Mouse (Mus musculus): ENCODE data around the gene Rnf181.

Gene Rnf181

GRCm38 (mm10) chr6:72366844-72367443 lies at the start of gene Rnf181:
Rnf181 (minus strand) TSS chr6:72366956.
- no peak for DNase-seq

GRCm38 (mm10) chr6:72415964-72416772 lies 49.4 kb upstream of the Rnf181 start:
- no peak for DNase-seq

- no peak for DNase-seq
Measured at GRCm38 (mm10) chr6:72415181-72415580, 48.4 kb upstream of the Rnf181 start.

- DNase-seq, result peak; percentile 97
Measured at GRCm38 (mm10) chr6:72414076-72414756, 47.5 kb upstream of the Rnf181 start, which contains the start of gene Ggcx. Ggcx (plus strand) TSS chr6:72414308.

- DNase-seq, result no peak
Measured at GRCm38 (mm10) chr6:72410518-72410917, 43.8 kb upstream of the Rnf181 start.

GRCm38 (mm10) chr6:72410003-72410402 lies 43.2 kb upstream of the Rnf181 start:
- DNase-seq, result no peak

GRCm38 (mm10) chr6:72409567-72409966 lies 42.8 kb upstream of the Rnf181 start:
- peak; percentile 71 for DNase-seq

GRCm38 (mm10) chr6:72407119-72407518 lies 40.4 kb upstream of the Rnf181 start:
- DNase-seq, result peak; percentile 89

GRCm38 (mm10) chr6:72405356-72405755 lies 38.6 kb upstream of the Rnf181 start:
- no peak for DNase-seq

GRCm38 (mm10) chr6:72401875-72402274 lies 35.1 kb upstream of the Rnf181 start:
- peak; percentile 80 for DNase-seq

- no peak for DNase-seq
Measured at GRCm38 (mm10) chr6:72399967-72400366, 33.2 kb upstream of the Rnf181 start.

- no peak for DNase-seq
Measured at GRCm38 (mm10) chr6:72396837-72397251, 30.1 kb upstream of the Rnf181 start.

- DNase-seq, result no peak
Measured at GRCm38 (mm10) chr6:72392341-72392740, 25.6 kb upstream of the Rnf181 start.

- DNase-seq, result peak; percentile 30
Measured at GRCm38 (mm10) chr6:72390795-72391521, 24.2 kb upstream of the Rnf181 start.

GRCm38 (mm10) chr6:72389941-72390771 lies 23.4 kb upstream of the Rnf181 start, which contains the start of gene Vamp8:
Vamp8 (minus strand) TSS chr6:72390703.
- DNase-seq, result peak; percentile 69

- DNase-seq, result peak; percentile 12
Measured at GRCm38 (mm10) chr6:72389471-72389940, 22.8 kb upstream of the Rnf181 start.

GRCm38 (mm10) chr6:72388791-72389329 lies 22.1 kb upstream of the Rnf181 start:
- no peak for DNase-seq

- DNase-seq, result no peak
Measured at GRCm38 (mm10) chr6:72388266-72388665, 21.5 kb upstream of the Rnf181 start.

- DNase-seq, result no peak
Measured at GRCm38 (mm10) chr6:72387816-72388215, 21.1 kb upstream of the Rnf181 start.

GRCm38 (mm10) chr6:72386561-72386960 lies 19.8 kb upstream of the Rnf181 start:
- DNase-seq, result no peak

GRCm38 (mm10) chr6:72385258-72385657 lies 18.5 kb upstream of the Rnf181 start:
- DNase-seq, result no peak
